Mouse (Mus musculus): Measurements from ENCODE around the gene Tmem63a.

- no peak for TF ChIP-seq CTCF (IDR thresholded peaks at IDR 0.05; ENCODE audit: low read depth, low read length)
- TF ChIP-seq POLR2A (IDR thresholded peaks at IDR 0.05; ENCODE audit: extremely low read depth, insufficient read depth, low read length): no peak
Observed at GRCm38 (mm10) chr1:181021488-181021865, 79.3 kb downstream of the Tmem63a start.
